8 mouse cellular contexts compared by ENCODE assay signal in genomic region chr11:20531992-20532881, GRCm38 (mm10). TPM values are rescaled to one million over a fixed set of nuclear protein-coding genes. Genes with fewer than 3 reads are reported as not detected.
DNase-seq lines count a peak whose midpoint lies in the region; ATAC-seq and TF ChIP-seq lines count a peak whose summit lies in the region.

No protein-coding gene starts in this region.

- no peak for TF ChIP-seq CTCF in small intestine, adult 2 months (IDR thresholded peaks at IDR 0.05; ENCODE audit: extremely low read depth, insufficient read length, insufficient replicate concordance, low read depth, low read length)

- H3K4me1 ChIP-seq in intestine, embryonic 14.5 days (replicated peaks; ENCODE audit: control insufficient read depth, insufficient read depth, low read length): peaks cover 6% of the 10 kb centered on the region; the same call in 1 of the 2 replicates
- H3K4me1 ChIP-seq in limb, embryonic 12.5 days (replicated peaks): peaks cover 16% of the 10 kb centered on the region; the same call in 1 of the 2 replicates
- peaks cover 6% of the 10 kb centered on the region for H3K4me1 ChIP-seq in midbrain, embryonic 12.5 days
- H3K4me1 ChIP-seq in small intestine, adult 2 months (ENCODE audit: control insufficient read depth, insufficient read depth, insufficient read length, low read length): no peaks in the 10 kb centered on the region; the same call in 1 of the 2 replicates

- peak overlapping the region; percentile 66 for H3K9ac ChIP-seq in intestine, embryonic 14.5 days (ENCODE audit: low read length)
- peak overlapping the region; percentile 53 for H3K9ac ChIP-seq in limb, embryonic 12.5 days (replicated peaks)
- peak overlapping the region; percentile 65 for H3K9ac ChIP-seq in midbrain, embryonic 12.5 days (replicated peaks)

- intact Hi-C loops in gastrocnemius, postnatal 36 days (cut with DNase I): no loop called here

- H3K27me3 ChIP-seq in intestine, embryonic 14.5 days (replicated peaks; ENCODE audit: control insufficient read depth, insufficient read depth, low read length): no peaks in the 10 kb centered on the region
- no peaks in the 10 kb centered on the region for H3K27me3 ChIP-seq in limb, embryonic 12.5 days
- no peaks in the 10 kb centered on the region for H3K27me3 ChIP-seq in midbrain, embryonic 12.5 days
- no peaks in the 10 kb centered on the region for H3K27me3 ChIP-seq in small intestine, adult 2 months (ENCODE audit: control insufficient read depth, insufficient read depth, low read length)

- H3K27ac ChIP-seq in intestine, embryonic 14.5 days (ENCODE audit: low read depth): peak overlapping the region; percentile 72
- H3K27ac ChIP-seq in limb, embryonic 12.5 days: peak overlapping the region; percentile 78
- H3K27ac ChIP-seq in midbrain, embryonic 12.5 days (replicated peaks): peak overlapping the region; percentile 32
- H3K27ac ChIP-seq in small intestine, adult 2 months (ENCODE audit: insufficient read depth, low read depth, low read length): peak overlapping the region; percentile 14; the same call in 1 of the 2 replicates

- ATAC-seq in common myeloid progenitor, adult 5-6 weeks (replicated peaks; ENCODE audit: low read depth, poor library complexity, severe bottlenecking): peak; percentile 86
- peak; percentile 93 for ATAC-seq in intestine, embryonic 14.5 days (replicated peaks; ENCODE audit: low FRiP score, low TSS enrichment, low read depth)
- peak; percentile 88 for ATAC-seq in limb, embryonic 12.5 days (ENCODE audit: insufficient number of reproducible peaks, insufficient read depth, low FRiP score, low TSS enrichment, low read depth)
- peak; percentile 85 for ATAC-seq in midbrain, embryonic 12.5 days (ENCODE audit: low FRiP score, low read depth)

- 0 out of 2 replicates have a peak, but pooled peaks have one; percentile 12 for TF ChIP-seq POLR2A in small intestine, adult 2 months (IDR thresholded peaks at IDR 0.05; ENCODE audit: low read depth, low read length)

- under 1% methylated on average over 42 of the region's 42 CpGs for WGBS in intestine, embryonic 14.5 days
- 1% methylated on average over 41 of the region's 42 CpGs for whole genome bisulfite sequencing in limb, embryonic 12.5 days
- WGBS in midbrain, embryonic 12.5 days: under 1% methylated on average over 41 of the region's 42 CpGs
- 2% methylated on average over 42 of the region's 42 CpGs for whole genome bisulfite sequencing in small intestine, adult 2 months

- H3K9me3 ChIP-seq in intestine, embryonic 14.5 days (ENCODE audit: control insufficient read depth, low read length): no peaks in the 10 kb centered on the region
- H3K9me3 ChIP-seq in limb, embryonic 12.5 days: no peaks in the 10 kb centered on the region
- no peaks in the 10 kb centered on the region for H3K9me3 ChIP-seq in midbrain, embryonic 12.5 days

- peak overlapping the region; percentile 58 for H3K4me3 ChIP-seq in intestine, embryonic 14.5 days (ENCODE audit: low read depth, low read length)
- peak overlapping the region; percentile 49 for H3K4me3 ChIP-seq in limb, embryonic 12.5 days (replicated peaks)
- peak overlapping the region; percentile 57 for H3K4me3 ChIP-seq in midbrain, embryonic 12.5 days
- H3K4me3 ChIP-seq in small intestine, adult 2 months (ENCODE audit: low read depth, low read length): peak overlapping the region; percentile 65

- H3K4me2 ChIP-seq in intestine, embryonic 14.5 days (ENCODE audit: low read length): peak overlapping the region; percentile 95
- peak overlapping the region; percentile 69 for H3K4me2 ChIP-seq in limb, embryonic 12.5 days
- H3K4me2 ChIP-seq in midbrain, embryonic 12.5 days (replicated peaks): peak overlapping the region; percentile 84

- no peaks in the 10 kb centered on the region for H3K36me3 ChIP-seq in intestine, embryonic 14.5 days (ENCODE audit: control insufficient read depth, insufficient read depth, low read length)
- H3K36me3 ChIP-seq in limb, embryonic 12.5 days: no peaks in the 10 kb centered on the region
- H3K36me3 ChIP-seq in midbrain, embryonic 12.5 days: no peaks in the 10 kb centered on the region
- H3K36me3 ChIP-seq in small intestine, adult 2 months (ENCODE audit: control insufficient read depth, insufficient read depth, low read length): no peaks in the 10 kb centered on the region

- DNase-seq in ovary, adult 18-20 months (ENCODE audit: low spot score): peak; percentile 56
- no peak for DNase-seq in ovary, postnatal 10 days (ENCODE audit: low spot score)
- DNase-seq in gastrocnemius, postnatal 36 days: peak; percentile 20 to 31
- peak; percentile 78 for DNase-seq in intestine, embryonic 14.5 days (ENCODE audit: low spot score)

RNA-seq across cellular contexts. Expression of gene Sertad2, which starts 10.8 kb away (rescaled TPM):
- 11.8 and 12.6 TPM in 2 replicates for total RNA-seq in common myeloid progenitor, adult 5-6 weeks (2017)
- total RNA-seq in gastrocnemius, postnatal 36 days (2021): 10 to 100 TPM; 10.1 to 12.0 TPM
- 26.2 and 27.1 TPM in 2 replicates for polyA plus RNA-seq in intestine, embryonic 14.5 days (2014; fragmentation: Nextera tagmentation; extraction: Ambion mirVana)
- polyA plus RNA-seq in limb, embryonic 12.5 days (2016; fragmentation: Nextera tagmentation; extraction: Ambion mirVana): 37.5 and 42.0 TPM in 2 replicates
- 31.6 and 42.2 TPM in 2 replicates for polyA plus RNA-seq in midbrain, embryonic 12.5 days (2016; fragmentation: Nextera tagmentation; extraction: Ambion mirVana)
- polyA plus RNA-seq in small intestine, adult 2 months (2012; rRNA removed): 31.2 and 47.8 TPM in 2 replicates

Comparison
In these comparisons a context has a peak if more than half of its experiments do, and no peak if none do; other contexts are left out.
1. H3K27ac ChIP-seq: peak in every context shown above with its lines; median percentile 78 in limb, embryonic 12.5 days; 72 in intestine, embryonic 14.5 days; 32 in midbrain, embryonic 12.5 days; 14 in small intestine, adult 2 months.